Comparison of ENCODE assay signal across 28 mouse cellular contexts in the genomic region with DNA sequence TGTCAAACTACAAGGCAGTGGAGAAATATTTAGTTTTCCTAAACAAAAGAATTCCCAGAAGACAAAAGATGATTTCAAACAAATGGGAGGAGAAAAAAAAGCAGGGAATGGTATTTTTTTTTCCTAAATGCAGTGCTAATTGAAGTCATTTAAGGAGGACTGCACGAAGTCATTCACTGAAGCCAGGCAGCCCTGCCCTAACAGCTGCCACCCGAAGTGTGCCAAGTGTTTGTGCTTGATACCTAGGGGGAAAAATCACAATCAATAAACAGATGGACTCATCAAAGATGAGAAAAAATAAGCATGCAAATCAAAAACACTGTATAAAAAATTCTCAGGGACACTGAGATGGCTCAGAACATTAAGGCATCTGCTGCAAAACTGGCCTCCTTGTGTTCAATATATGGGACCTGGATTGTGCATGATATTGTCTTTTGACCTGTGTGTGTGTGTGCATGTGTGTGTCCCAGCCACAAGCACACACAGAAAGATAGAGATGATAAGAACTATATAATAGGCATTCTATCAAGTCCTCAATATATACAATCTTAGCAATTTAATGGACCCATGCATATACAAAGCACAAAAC.
DNase-seq lines count a peak whose midpoint lies in the region; ATAC-seq and TF ChIP-seq lines count a peak whose summit lies in the region.
"Had no signal": no experiment of that assay in that cellular context is flagged by ENCODE, and none has a peak within 500 bp of the region (broad histone marks: within the 10 kb centered on the region; RNA-seq: fewer than 3 reads in every experiment).

No protein-coding gene starts in this region.

- H3K4me1 ChIP-seq in hindbrain, embryonic 13.5 days (replicated peaks) = peaks cover 13% of the 10 kb centered on the region
- peaks cover 10% of the 10 kb centered on the region; the same call in 1 of the 2 replicates for H3K4me1 ChIP-seq in hindbrain, embryonic 10.5 days (replicated peaks)
- H3K4me1 ChIP-seq in neural tube, embryonic 13.5 days (replicated peaks) = peaks cover 21% of the 10 kb centered on the region
- no peaks in the 10 kb centered on the region for H3K4me1 ChIP-seq in forebrain, embryonic 15.5 days
- no peaks in the 10 kb centered on the region for H3K4me1 ChIP-seq in hindbrain, postnatal 0 days (ENCODE audit: insufficient read depth, low read length)
- H3K4me1 ChIP-seq: liver, embryonic 15.5 days had no signal

- H3K4me3 ChIP-seq in hindbrain, embryonic 13.5 days = no peak overlapping the region
- H3K4me3 ChIP-seq in hindbrain, embryonic 10.5 days = no peak overlapping the region
- H3K4me3 ChIP-seq in neural tube, embryonic 13.5 days = no peak overlapping the region
- no peak overlapping the region for H3K4me3 ChIP-seq in forebrain, embryonic 15.5 days
- H3K4me3 ChIP-seq in hindbrain, postnatal 0 days (ENCODE audit: low read length) = no peak overlapping the region
- H3K4me3 ChIP-seq: embryonic facial prominence, embryonic 13.5 days; heart, embryonic 10.5 days; limb, embryonic 12.5 days; liver, embryonic 15.5 days; midbrain, embryonic 15.5 days; neural tube, embryonic 12.5 days had no signal

- peak overlapping the region; percentile 30; the same call in 1 of the 2 replicates for H3K27ac ChIP-seq in hindbrain, embryonic 13.5 days
- no peak overlapping the region for H3K27ac ChIP-seq in hindbrain, embryonic 10.5 days
- 0 out of 2 replicates have a peak overlapping the region, but pooled peaks have one; percentile 53 for H3K27ac ChIP-seq in neural tube, embryonic 13.5 days (replicated peaks)
- peak overlapping the region; percentile 31; the same call in 1 of the 2 replicates for H3K27ac ChIP-seq in forebrain, embryonic 15.5 days (replicated peaks)
- no peak overlapping the region for H3K27ac ChIP-seq in hindbrain, postnatal 0 days
- H3K27ac ChIP-seq: embryonic facial prominence, embryonic 13.5 days; heart, embryonic 10.5 days; limb, embryonic 12.5 days; liver, embryonic 15.5 days; midbrain, embryonic 15.5 days; neural tube, embryonic 12.5 days had no signal

- no peak for DNase-seq in hindbrain, embryonic 10.5 days (ENCODE audit: low spot score)
- DNase-seq in neural tube, embryonic 10.5 days (ENCODE audit: extremely low spot score, low spot score) = no peak
- DNase-seq in hindbrain, postnatal 0 days (ENCODE audit: low spot score) = peak; percentile 56
- DNase-seq in right cerebral cortex, postnatal 14 days = no peak
- DNase-seq: adrenal gland, adult 2 months; adrenal gland, postnatal 36 days; B cell, adult 2 months; cerebellum, adult 8-10 months; gastrocnemius, postnatal 14 days; heart, postnatal 36 days; kidney, adult 11 months; kidney, postnatal 14 days; layer of hippocampus, adult 9-11 months; lung, embryonic 14.5 days; lung, postnatal 14 days; retina, postnatal 1 day; right cerebral cortex, postnatal 25 days; thymus, postnatal 4 days had no signal

- no peaks in the 10 kb centered on the region for H3K27me3 ChIP-seq in hindbrain, embryonic 13.5 days
- no peaks in the 10 kb centered on the region for H3K27me3 ChIP-seq in hindbrain, embryonic 10.5 days (ENCODE audit: insufficient read depth, poor library complexity, severe bottlenecking)
- H3K27me3 ChIP-seq in neural tube, embryonic 13.5 days = no peaks in the 10 kb centered on the region
- no peaks in the 10 kb centered on the region for H3K27me3 ChIP-seq in forebrain, embryonic 15.5 days
- no peaks in the 10 kb centered on the region for H3K27me3 ChIP-seq in hindbrain, postnatal 0 days (ENCODE audit: insufficient read depth, low read length)
- H3K27me3 ChIP-seq: embryonic facial prominence, embryonic 13.5 days; limb, embryonic 12.5 days; liver, embryonic 15.5 days; midbrain, embryonic 15.5 days; neural tube, embryonic 12.5 days had no signal

- H3K9me3 ChIP-seq in hindbrain, embryonic 13.5 days = no peaks in the 10 kb centered on the region
- no peaks in the 10 kb centered on the region for H3K9me3 ChIP-seq in hindbrain, embryonic 10.5 days
- H3K9me3 ChIP-seq in neural tube, embryonic 13.5 days = no peaks in the 10 kb centered on the region
- H3K9me3 ChIP-seq in forebrain, embryonic 15.5 days = no peaks in the 10 kb centered on the region
- H3K9me3 ChIP-seq in hindbrain, postnatal 0 days (ENCODE audit: low read length) = no peaks in the 10 kb centered on the region; the same call in 1 of the 2 replicates
- H3K9me3 ChIP-seq: heart, embryonic 10.5 days; limb, embryonic 12.5 days; liver, embryonic 15.5 days; midbrain, embryonic 15.5 days; neural tube, embryonic 12.5 days had no signal

- peak; percentile 43; the same call in 1 of the 2 replicates for ATAC-seq in hindbrain, embryonic 13.5 days (ENCODE audit: low FRiP score)
- peak; percentile 62; the same call in 1 of the 2 replicates for ATAC-seq in neural tube, embryonic 13.5 days (ENCODE audit: low read depth)
- ATAC-seq in forebrain, embryonic 15.5 days (replicated peaks) = peak; percentile 80
- no peak for ATAC-seq in hindbrain, postnatal 0 days
- ATAC-seq: activated CD4-positive, CD25-positive, alpha-beta regulatory T cell, adult 4 months; midbrain, embryonic 15.5 days had no signal

- no peak overlapping the region for H3K4me2 ChIP-seq in hindbrain, embryonic 13.5 days
- no peak overlapping the region for H3K4me2 ChIP-seq in neural tube, embryonic 13.5 days
- no peak overlapping the region for H3K4me2 ChIP-seq in forebrain, embryonic 15.5 days (replicated peaks)
- H3K4me2 ChIP-seq in hindbrain, postnatal 0 days (ENCODE audit: low read depth, low read length) = no peak overlapping the region
- H3K4me2 ChIP-seq: embryonic facial prominence, embryonic 13.5 days; limb, embryonic 12.5 days; liver, embryonic 15.5 days; lung, embryonic 14.5 days; midbrain, embryonic 15.5 days; neural tube, embryonic 12.5 days had no signal

- no peak for TF ChIP-seq CTCF in hindbrain, postnatal 0 days (IDR thresholded peaks at IDR 0.05; ENCODE audit: low read depth)

- 45% methylated on average over 2 of the region's 2 CpGs for WGBS in hindbrain, embryonic 13.5 days
- WGBS in hindbrain, embryonic 10.5 days = 59% methylated on average over 2 of the region's 2 CpGs
- WGBS in neural tube, embryonic 13.5 days = 31% methylated on average over 2 of the region's 2 CpGs
- 18% methylated on average over 2 of the region's 2 CpGs for WGBS in forebrain, embryonic 15.5 days
- 28% methylated on average over 2 of the region's 2 CpGs for WGBS in hindbrain, postnatal 0 days

- H3K36me3 ChIP-seq in hindbrain, embryonic 13.5 days = no peaks in the 10 kb centered on the region
- H3K36me3 ChIP-seq in hindbrain, embryonic 10.5 days = no peaks in the 10 kb centered on the region
- no peaks in the 10 kb centered on the region for H3K36me3 ChIP-seq in neural tube, embryonic 13.5 days
- no peaks in the 10 kb centered on the region for H3K36me3 ChIP-seq in forebrain, embryonic 15.5 days
- no peaks in the 10 kb centered on the region for H3K36me3 ChIP-seq in hindbrain, postnatal 0 days (ENCODE audit: insufficient read depth, low read length)
- H3K36me3 ChIP-seq: limb, embryonic 12.5 days; liver, embryonic 15.5 days; midbrain, embryonic 15.5 days; neural tube, embryonic 12.5 days had no signal

- H3K9ac ChIP-seq in hindbrain, embryonic 13.5 days = no peak overlapping the region
- H3K9ac ChIP-seq in neural tube, embryonic 13.5 days = no peak overlapping the region
- no peak overlapping the region for H3K9ac ChIP-seq in forebrain, embryonic 15.5 days (replicated peaks)
- H3K9ac ChIP-seq in hindbrain, postnatal 0 days (replicated peaks; ENCODE audit: low read length) = no peak overlapping the region
- H3K9ac ChIP-seq: embryonic facial prominence, embryonic 13.5 days; limb, embryonic 12.5 days; liver, embryonic 15.5 days; lung, embryonic 14.5 days; midbrain, embryonic 15.5 days; neural tube, embryonic 12.5 days had no signal

Comparison
In these comparisons a context has a peak if more than half of its experiments do, and no peak if none do; other contexts are left out.
1. H3K27ac ChIP-seq: peak in hindbrain, embryonic 13.5 days (single experiment), neural tube, embryonic 13.5 days (single experiment) and forebrain, embryonic 15.5 days (single experiment); none in hindbrain, embryonic 10.5 days (single experiment) and hindbrain, postnatal 0 days (single experiment).